24 mouse cellular contexts compared by ENCODE assay signal in the genomic region with DNA sequence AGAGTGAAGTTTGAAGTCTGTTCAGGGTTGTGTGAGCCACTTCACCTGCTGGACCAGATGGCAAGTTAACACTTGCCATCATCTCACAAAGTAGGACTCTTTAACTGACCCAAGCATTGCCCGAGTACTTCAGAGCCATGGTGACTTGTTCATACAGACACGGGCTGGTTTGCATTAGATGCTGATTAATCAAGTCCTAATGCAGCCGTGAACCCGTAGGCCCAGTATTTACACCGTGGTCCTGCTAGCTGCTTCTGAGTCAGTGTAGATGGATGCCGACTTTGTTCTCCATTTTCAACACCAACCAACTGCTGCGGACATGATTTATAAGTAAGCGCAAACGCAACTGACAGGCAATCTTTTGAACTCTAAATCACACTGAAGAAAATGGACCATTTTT.
A peak's percentile ranks its signal among the peaks of the same experiment; 100 is the strongest.
DNase-seq lines count a peak whose midpoint lies in the region.
"Had no signal": no experiment of that assay in that cellular context is flagged by ENCODE, and none has a peak within 500 bp of the region (broad histone marks: within the 10 kb centered on the region; RNA-seq: fewer than 3 reads in every experiment).

No protein-coding gene starts in this region.

- H3K36me3 ChIP-seq in limb, embryonic 10.5 days, result no peaks in the 10 kb centered on the region
- H3K36me3 ChIP-seq: embryonic facial prominence, embryonic 13.5 days; embryonic facial prominence, embryonic 15.5 days; forebrain, embryonic 10.5 days; forebrain, embryonic 12.5 days; G1E had no signal

- no peaks in the 10 kb centered on the region for H3K9me3 ChIP-seq in limb, embryonic 10.5 days (replicated peaks)
- H3K9me3 ChIP-seq: embryonic facial prominence, embryonic 13.5 days; embryonic facial prominence, embryonic 15.5 days; forebrain, embryonic 10.5 days; forebrain, embryonic 12.5 days had no signal

- peaks cover 28% of the 10 kb centered on the region for H3K27me3 ChIP-seq in limb, embryonic 10.5 days (ENCODE audit: low read depth, poor library complexity, severe bottlenecking)
- H3K27me3 ChIP-seq: CH12.LX; embryonic facial prominence, embryonic 13.5 days; embryonic facial prominence, embryonic 15.5 days; Patski had no signal

- peak overlapping the region; percentile 36; the same call in 1 of the 2 replicates for H3K27ac ChIP-seq in limb, embryonic 10.5 days
- H3K27ac ChIP-seq: embryonic facial prominence, embryonic 13.5 days; embryonic facial prominence, embryonic 15.5 days; forebrain, embryonic 10.5 days; forebrain, embryonic 12.5 days had no signal

- peak; percentile 11 for DNase-seq in embryo, embryonic 10 days (ENCODE audit: low spot score)
- no peak for DNase-seq in embryo, embryonic 9.5 days (ENCODE audit: extremely low spot score)
- DNase-seq in embryo, embryonic 10.5 days (ENCODE audit: low spot score), result peak; percentile 40
- DNase-seq in forelimb bud, embryonic 11.5 days (ENCODE audit: low read depth, low spot score), result peak; percentile 68
- peak; percentile 63 for DNase-seq in limb, embryonic 10.5 days (ENCODE audit: low spot score)
- no peak for DNase-seq in B cell, adult 2 months
- DNase-seq in testis, postnatal 10 days (ENCODE audit: low spot score), result no peak
- DNase-seq in heart, postnatal 10 days, result no peak
- DNase-seq: adrenal gland, adult 8-10 months; adrenal gland, postnatal 14 days; adrenal gland, postnatal 36 days; cerebellum, adult 11-12 months; cerebellum, adult 2 months; cerebellum, adult 9-10 months; cerebellum, postnatal 10 days; cerebellum, postnatal 25 days had no signal

- intact Hi-C loops in heart, postnatal 10 days (cut with DNase I), result no loop called here

- peaks cover 37% of the 10 kb centered on the region for H3K4me1 ChIP-seq in limb, embryonic 10.5 days
- H3K4me1 ChIP-seq: embryonic facial prominence, embryonic 15.5 days; forebrain, embryonic 10.5 days; forebrain, embryonic 12.5 days had no signal

- H3K4me3 ChIP-seq in limb, embryonic 10.5 days, result no peak overlapping the region
- H3K4me3 ChIP-seq: embryonic facial prominence, embryonic 13.5 days; embryonic facial prominence, embryonic 15.5 days; erythroblast, embryonic 14.5 days; forebrain, embryonic 10.5 days; forebrain, embryonic 12.5 days had no signal

- 37% methylated on average over 9 of the region's 9 CpGs for WGBS in limb, embryonic 10.5 days

Comparison
In these comparisons a context has a peak if more than half of its experiments do, and no peak if none do; other contexts are left out.
1. DNase-seq: peak in embryo, embryonic 10 days (single experiment), embryo, embryonic 10.5 days (single experiment), forelimb bud, embryonic 11.5 days (single experiment) and limb, embryonic 10.5 days (single experiment); none in embryo, embryonic 9.5 days (single experiment), B cell, adult 2 months (0 of 2), testis, postnatal 10 days (single experiment) and heart, postnatal 10 days (0 of 2).